Mouse (Mus musculus) cerebellum, adult (tissue): ENCODE results near the gene Gstt4.
"Not testable (repeated sequence)": the region's sequence is repeated elsewhere in the genome, so short reads cannot be mapped to it uniquely, and the experiment has no call there.

ENCODE experiments used
- ATAC-seq: cut with Nextera tagmentation; 2 replicates; pipeline ENCODE4 v1.9.2; 2017; ENCODE audit warnings: mild to moderate bottlenecking, moderate library complexity, mixed read lengths; ENCODE audit not compliant: insufficient number of reproducible peaks, low FRiP score, low TSS enrichment

Gene Gstt4

DNA sequence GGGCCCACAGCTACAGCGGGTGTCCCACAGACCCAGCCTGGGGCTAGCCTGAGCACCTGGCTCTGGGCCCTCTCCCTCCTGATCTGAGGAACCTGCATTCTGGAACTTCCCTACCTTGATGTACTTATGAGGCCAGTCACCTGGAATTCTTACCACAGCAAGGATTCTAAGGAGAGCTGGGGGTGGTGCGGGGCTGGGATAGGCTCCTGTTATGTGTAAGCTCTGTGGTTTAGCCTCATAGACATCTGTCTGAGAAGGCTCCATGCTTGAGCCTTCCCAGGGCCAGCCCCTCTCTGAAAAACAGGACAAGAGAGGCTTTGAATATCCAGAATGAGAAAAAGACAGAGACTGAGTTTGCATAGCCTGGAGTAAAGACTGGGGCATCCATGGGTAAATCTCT is at the start of gene Gstt4:
Gstt4 (minus strand) TSS at position 101 of the 400 bp plus-strand sequence.
- ATAC-seq, result no peak

DNA sequence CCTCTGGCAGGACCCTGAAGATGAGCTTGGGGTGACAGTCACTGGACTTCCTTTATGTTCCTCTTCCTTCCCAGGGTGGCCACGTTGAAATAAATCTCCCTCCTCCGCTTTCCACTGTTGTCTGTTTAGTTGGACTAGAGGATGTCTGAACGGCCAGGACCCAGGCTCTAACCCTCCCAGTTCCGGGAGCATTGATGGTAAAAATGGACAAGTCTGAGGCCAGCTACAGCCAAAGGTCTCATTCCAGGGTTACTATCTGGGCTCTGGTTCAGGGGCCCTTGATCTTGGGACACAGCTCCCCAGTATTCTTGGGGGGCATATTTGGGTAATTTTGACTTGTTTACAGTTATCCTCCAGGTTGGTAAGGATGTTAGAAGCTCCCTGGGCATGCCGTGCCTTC is 39.2 kb upstream of the Gstt4 start:
- ATAC-seq, result no peak

DNA sequence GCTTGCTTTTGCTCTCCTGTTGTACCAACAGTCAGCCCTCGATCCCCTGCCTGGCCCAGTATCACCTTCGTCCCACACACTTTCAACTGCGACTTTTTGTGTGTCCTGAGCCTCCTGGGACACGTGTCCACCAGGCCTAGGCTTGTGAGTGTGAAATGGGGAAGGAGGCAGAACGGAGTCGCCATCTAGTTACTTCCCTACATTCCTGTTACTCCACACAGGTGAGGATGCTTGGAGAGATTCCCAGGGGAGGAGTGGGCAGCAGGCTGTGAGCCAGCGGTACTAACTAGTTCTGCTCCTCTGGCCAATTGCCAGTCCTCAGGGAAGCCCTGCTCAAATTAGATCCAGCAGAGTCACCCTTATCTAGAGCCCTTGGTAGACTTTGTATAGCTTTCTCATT is 38.4 kb upstream of the Gstt4 start:
- ATAC-seq, result no peak

DNA sequence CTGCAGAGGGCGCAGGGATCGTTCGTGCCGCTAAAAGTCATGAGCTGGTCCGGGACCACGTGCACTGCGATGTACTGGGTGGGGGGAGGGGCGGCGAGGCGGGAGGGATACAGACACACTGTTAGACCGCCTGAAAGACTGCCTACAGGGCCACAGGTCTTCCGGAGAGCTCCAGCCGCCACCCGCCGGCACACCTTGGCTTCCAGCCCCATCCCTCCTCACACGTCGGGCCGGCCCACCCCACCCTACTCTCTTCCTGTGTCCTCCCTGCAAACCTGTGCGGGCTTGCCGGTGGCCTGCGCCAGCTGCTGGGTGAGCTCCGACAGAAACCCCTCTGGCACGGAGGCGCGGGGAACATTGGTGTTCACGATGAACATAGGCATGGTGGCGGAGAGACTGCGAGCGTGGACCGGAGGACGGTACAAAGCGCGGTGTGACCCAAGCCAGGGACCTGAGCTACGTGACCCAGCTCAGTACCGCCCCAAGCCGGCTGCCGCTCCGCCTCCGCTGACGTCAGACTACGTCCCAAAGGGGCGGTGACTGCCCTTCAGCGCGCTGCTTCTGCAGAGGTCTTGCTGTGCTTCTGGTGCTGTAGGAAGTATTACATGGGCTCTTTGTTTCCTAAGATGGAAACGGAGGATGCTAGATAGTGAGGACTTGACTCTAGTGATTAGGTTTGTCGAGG is 37.6 kb upstream of the Gstt4 start, which contains the start of gene Mif:
Mif (minus strand) TSS at position 455 of the 685 bp plus-strand sequence.
- peak; percentile 91 for ATAC-seq

DNA sequence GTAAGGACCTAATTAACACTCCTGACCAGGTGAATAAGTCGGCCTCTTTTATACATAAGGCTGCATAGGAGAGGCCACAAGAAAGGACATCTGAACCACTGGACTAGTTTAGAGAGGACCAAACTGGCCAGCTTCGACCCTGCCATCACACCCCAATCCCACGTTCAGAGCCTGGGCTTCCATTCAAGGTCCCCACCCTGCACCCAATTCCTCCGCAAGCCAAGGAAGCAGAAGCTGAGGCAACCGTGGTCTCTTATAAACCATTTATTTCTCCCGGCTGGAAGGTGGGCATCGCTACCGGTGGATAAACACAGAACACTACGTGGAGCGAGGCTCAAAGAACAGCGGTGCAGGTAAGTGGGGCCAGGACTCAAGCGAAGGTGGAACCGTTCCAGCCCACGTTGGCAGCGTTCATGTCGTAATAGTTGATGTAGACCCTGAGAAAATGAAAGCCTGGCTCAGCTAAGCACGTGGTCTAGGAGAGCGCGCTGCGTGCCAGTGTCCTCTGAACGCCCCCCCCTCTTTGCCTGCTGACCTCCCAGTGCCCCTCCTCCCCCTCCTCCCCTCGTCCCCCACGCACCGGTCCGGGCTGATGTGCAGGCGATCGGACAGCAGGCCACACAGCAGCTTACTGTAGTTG is 36.9 kb upstream of the Gstt4 start:
- no peak for ATAC-seq

DNA sequence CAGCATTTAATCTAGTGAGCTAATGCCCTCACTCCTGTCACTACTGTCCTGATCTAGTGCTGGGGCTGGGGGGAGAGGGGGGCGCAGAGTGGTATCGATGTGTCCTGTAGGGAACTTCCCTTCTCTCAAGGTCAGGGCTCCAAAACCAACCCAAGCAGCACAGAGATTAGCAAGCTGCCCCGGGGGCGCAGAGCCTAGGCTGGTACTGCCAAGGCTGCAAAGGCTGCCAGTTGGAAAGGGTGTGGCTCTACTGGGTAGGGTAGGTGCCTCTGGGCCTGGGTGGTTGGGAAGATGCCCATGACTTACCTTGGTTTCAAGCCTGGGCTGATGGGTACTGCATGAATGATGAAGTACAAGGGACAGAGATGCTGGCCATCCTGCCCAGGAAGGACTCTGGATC is 35.3 kb upstream of the Gstt4 start:
- no peak for ATAC-seq

DNA sequence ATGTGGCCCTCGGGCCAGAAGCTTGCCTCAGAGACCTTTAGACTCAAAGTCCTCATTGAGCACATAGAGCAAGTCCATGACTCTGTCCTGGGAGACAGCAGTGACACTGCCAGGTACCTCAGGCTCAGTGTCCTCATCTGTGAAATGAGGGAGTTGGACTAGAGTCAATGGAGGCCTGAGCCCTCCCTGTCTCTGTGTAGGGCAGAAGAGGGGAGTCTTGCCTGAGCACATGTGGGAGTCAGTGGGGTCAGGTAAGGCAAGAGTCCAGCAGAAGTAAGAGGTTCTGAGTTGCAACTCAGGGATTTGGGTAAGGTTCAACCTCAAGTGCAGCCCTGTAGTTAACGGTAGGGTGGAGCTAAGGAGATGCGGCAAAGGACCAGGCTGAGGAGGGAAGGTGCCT is 34.6 kb upstream of the Gstt4 start:
- no peak for ATAC-seq

DNA sequence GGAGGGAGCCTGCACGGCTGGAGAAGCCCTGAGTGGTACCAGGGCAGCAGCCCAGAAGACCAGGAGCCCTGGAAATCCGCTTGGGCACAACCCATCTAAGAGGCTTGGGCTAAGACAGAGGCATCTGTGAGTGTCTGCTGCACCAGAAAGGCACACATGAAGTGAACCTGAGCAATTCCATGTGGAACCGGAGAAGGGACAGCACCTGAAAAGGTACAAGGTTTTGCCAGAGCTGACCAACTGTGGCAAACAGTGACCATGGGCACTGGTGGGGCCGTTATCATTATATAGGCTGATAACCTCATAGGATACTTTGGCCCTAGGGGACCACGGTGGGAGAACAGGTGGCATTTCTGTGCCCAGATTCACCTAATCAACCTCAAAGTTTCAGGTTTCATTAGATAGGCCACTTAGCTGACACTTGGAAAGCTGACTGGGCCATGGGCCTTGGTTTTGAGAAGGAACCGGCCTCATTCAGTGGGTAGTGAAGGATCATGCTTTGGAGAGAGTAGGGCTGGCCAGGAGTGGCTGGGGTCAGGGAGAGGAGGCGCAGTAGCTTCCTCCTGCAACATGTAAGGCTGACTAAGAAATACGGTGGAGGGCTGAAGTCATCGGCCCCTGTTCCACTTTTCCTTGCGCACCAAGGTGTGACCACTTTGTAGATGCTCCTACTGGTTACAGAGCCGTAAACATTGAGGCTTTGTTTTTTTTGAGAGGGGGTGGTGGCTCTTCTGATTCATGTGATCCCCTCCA is 34.0 kb upstream of the Gstt4 start:
- ATAC-seq, result no peak

DNA sequence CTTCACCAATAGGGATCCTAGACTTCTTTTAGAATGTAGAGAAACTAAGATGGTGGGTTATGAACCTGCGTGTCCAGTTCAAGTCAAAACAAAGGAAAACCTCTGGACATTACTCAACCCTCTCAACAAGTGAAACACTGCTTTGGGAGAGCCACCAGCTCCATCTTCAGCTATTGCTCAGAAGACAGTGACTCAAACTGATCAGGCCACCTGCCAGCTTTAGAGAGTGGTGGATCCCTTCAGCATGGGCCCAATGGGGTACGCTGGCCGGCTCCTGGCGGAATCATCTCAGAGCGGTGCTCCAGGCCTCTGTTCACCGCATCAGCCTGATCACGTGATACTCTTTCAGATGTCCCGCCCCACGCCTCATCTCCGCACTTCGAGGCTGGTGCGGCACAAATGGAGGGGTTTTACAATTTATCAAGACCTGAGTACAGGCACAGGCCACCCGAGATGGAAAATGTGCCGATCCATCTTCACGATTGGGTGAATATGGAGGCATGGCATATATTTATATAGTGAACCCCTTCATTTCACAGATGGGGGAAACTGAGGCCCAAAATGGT is 33.2 kb upstream of the Gstt4 start:
- ATAC-seq, result no peak

DNA sequence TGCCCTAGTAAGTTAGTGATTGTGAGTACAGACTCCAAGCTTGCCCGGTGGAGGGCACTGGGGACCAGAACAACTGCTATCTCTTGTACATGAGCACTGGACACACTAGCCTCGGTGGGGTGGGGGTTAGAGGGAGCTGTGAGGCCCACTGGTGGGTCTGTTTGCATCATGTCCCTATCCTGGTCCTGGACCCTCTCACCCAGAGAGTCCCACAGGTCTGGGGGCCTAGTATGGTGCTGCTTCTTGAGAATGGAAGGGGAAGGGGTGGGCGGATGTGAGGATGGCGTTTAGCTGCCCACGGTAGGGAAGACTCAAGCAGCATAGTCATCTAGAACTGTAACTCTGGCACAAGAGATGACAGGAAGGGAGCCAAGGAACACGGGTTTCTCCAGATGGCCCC is 32.4 kb upstream of the Gstt4 start:
- ATAC-seq, result no peak

DNA sequence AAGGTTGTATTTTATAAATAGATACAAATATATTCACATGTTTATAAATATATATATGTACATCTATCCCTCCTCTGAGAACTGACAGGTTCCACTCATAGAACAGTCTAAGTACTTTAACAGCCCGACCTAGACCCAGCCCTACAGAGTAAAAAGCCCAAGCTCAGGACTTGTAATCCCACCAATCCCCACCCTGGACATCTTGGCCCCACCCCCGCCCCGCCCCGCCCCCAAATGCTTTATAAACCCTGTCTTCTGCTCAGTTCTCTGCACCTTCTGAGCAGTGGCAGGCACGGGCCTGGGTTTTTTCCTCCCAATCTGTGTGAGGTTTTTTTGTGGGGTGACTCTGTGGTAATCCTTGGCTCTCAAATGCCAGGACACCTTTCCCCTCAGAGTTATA is 31.8 kb upstream of the Gstt4 start:
- ATAC-seq, result no peak

DNA sequence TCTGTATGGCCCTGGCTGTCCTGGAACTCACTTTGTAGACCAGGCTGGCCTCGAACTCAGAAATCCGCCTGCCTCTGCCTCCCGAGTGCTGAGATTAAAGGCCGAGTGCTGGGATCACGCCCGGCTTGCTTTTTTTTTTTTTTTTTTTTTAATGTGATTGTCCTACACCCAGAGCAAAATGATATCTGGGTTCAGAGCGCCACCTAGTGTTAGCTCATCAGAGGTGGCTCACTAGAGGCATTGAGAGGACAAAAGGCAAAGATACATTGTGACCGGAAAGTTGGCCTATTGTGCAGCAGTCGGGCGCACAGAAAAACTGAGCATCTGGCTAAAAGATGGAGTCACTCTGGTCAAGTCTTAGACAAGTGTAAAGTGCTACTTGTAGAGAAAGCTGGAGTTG is 31.1 kb upstream of the Gstt4 start:
- peak; percentile 68 for ATAC-seq

DNA sequence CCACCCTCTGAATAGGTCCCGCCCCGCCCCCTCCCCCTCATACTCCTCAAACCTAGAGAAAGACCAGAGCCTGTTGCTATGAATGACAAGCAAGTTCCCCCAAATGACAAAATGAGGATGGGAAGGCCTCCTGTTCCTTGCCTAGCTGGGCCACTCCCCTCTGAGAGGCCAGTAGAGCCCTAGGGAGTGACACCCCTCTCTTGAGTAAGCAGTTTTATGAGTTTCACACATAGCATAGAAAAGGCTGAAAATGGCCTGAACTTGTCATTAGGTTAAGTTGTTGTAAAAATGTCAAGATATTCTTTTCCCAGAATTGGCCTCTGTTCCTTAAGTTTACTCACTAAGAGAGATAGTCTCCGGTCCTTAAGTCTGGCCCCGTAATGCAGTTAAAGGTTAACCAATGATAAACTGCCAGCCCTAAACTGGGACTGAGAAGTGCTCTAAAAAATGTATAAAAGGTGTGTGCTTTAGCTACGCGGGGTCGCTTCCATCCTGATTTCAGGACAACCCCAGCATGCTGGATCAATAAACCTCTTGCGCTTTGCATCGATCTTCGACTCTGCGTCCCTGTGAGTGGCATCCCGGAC is 30.3 kb upstream of the Gstt4 start:
- ATAC-seq, result no peak

DNA sequence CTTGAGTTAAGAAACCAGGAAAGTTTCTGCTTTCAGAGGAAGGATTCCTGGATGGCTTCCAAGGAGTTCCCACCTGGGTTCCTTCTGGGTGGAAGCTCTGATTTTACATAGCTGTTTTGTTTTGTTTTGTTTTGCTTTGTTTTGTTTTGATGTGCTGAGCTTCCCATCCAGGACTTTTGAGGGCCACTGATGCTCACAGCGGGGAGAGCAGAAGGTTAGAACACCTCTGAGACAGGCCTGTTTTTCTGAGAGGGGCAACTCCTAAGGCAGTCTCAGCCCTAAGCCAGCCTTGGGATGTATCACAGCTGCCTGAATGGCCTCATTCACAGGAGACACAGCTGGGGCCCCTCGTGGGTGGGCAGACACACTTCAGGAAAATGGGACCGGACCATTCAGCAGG is 29.3 kb upstream of the Gstt4 start:
- no peak for ATAC-seq

DNA sequence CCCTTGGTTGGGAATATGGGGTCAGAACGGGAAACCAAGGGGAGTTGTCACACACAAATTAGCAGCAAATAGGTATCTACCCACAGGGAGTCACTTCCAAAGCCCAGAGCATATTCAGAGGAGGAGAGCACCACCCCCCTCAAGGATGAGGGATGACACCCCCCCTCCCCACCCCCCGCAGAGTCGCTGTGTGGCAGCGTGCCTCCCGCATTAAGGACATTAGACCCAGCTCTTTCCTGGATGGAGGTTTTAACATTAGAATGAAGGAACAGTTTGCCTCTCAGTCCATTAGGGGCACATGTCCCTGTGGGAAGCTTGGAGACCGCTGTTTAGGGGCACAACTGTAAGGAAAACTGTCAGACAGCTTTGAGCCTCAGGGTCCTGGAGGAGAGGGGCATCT is 28.7 kb upstream of the Gstt4 start:
- no peak for ATAC-seq

DNA sequence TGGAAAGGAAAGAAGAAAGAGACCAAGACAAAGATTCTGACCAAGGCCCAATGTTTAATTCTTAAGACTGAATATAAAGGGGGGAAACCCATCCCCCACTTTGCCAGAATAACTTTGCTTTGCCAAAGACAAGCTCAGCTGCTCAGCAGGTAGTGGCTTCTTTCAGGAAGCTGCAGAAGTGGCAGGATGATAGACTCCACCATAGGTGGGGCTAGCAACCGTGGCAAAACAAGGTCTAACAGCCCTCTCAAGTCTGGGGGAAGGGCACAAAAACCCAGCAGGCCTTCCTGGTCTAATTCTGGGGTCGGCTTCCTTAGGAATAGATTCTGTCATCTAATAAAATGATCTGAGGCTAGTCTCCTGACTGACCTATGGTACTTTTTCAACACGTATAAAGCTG is 26.0 kb upstream of the Gstt4 start:
- ATAC-seq, result no peak

DNA sequence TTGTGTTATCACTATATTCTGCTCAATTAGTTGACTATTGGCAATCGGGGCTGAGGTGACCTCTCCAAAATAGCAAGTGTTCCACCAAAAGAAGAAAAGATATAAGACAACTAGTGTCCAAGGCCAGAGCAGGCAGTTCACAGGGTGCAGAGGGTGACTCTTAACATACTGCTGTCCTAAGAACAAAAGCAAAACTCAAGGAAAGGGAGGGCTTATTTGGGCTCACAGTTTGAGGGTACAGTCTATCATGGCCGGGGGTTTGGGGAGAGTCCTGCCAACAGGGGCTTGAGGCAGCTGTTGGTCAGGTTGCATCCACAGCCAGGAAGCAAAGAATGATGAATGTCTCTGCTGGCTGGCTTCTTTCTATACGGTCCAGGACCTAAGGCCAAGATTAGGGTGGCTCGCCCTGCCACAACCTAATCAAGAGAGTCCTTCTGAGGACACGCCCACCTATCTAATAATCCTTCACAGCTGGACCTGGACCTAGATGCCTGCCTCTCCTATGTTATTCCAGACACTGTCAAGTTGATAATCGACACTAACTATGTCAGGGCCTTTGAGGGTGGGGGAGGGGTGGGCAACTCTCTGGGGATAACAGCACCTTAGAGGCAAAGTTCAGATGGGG is 23.1 kb upstream of the Gstt4 start:
- no peak for ATAC-seq

DNA sequence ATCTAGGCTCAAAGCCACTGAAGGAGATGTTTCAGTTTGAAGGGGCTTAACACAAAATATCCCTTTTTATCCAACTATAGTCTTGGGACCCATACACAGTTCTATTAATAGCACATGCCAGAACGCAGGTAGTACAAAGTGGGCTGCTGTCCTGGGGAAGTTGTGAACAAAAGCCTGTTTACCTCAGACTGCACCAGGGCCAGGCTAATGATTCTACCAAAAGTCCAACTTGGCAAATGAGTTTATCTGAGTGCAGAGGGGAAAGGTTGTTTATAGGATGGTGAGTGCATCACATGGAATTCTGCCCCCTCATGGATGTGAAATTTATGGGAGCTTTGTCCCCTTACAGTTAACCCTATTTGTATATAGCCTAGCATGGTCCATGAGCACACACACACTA is 22.5 kb upstream of the Gstt4 start:
- no peak for ATAC-seq

DNA sequence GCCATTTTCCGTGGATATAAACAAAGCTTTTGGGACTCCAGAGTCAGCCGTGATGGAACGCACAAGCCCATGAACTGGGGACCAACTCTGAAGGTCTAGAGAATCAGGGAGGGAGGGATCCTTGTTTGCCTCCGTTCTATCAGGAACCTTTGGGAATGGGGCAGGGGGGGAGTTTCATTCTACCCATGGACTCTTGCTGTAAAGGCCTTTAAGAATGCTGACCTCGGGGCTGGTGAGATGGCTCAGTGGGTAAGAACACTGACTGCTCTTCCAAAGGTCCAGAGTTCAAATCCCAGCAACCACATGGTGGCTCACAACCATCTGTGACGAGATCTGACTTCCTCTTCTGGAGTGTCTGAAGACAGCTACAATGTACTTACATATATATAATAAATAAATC is 21.6 kb upstream of the Gstt4 start:
- not testable (repeated sequence) for ATAC-seq

DNA sequence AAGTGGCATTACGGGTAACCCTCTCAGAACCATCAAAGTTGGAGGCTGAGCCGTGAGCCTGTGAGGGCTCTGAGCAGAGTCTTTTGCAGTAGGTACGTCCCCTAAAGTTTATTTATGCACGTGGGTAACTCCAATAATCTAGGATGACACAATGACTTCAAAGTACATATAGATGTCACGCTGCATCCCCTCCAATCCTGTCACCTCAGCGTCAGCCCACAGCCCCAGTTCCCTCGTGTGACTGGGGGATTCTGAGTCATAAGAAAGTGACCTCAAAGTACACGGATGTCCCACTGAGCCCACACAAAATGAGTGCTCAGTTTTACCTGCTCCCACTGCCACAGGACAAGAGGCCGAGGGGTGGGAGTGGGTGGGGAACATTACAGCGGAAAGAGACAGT is 16.7 kb upstream of the Gstt4 start:
- no peak for ATAC-seq
